Mouse (Mus musculus) bone marrow macrophage, adult 2 months (primary cell): ENCODE measurements at regions not wholly inside any gene's neighbourhood (a gene's known extent, or its start where the extent isn't known, plus 50 kb on each side); places are given as distances from the start of the nearest gene placed in this dataset.

ENCODE experiments used
- CTCF ChIP-seq: IDR thresholded peaks from 2 replicates; pipeline ENCODE4 v1.5.1; 2012; ENCODE audit warnings: low read depth, mild to moderate bottlenecking, low read length, moderate library complexity
- POLR2A ChIP-seq: IDR thresholded peaks from 2 replicates; pipeline ENCODE4 v1.6.1; 2012; ENCODE audit warnings: mild to moderate bottlenecking, low read depth, low read length, borderline replicate concordance

- TF ChIP-seq POLR2A (no peak), CTCF (no peak)
Observed at GRCm38 (mm10) chr4:125852545-125852944, 171.8 kb upstream of the Csf3r start.
